In genomic region chr11:46030026-46030425, GRCm38 (mm10) we compare ENCODE assay signal across 27 mouse cellular contexts. TPM values are rescaled to one million over a fixed set of nuclear protein-coding genes. Genes with fewer than 3 reads are reported as not detected.
DNase-seq lines count a peak whose midpoint lies in the region; ATAC-seq lines count a peak whose summit lies in the region.
"Had no signal": no experiment of that assay in that cellular context is flagged by ENCODE, and none has a peak within 500 bp of the region (broad histone marks: within the 10 kb centered on the region; RNA-seq: fewer than 3 reads in every experiment).

No protein-coding gene starts in this region.

- ATAC-seq in heart, embryonic 12.5 days (ENCODE audit: insufficient number of reproducible peaks, low FRiP score) = no peak
- ATAC-seq in kidney, embryonic 16.5 days (ENCODE audit: low FRiP score, low TSS enrichment) = no peak
- ATAC-seq: forebrain, embryonic 13.5 days; Patski had no signal

- H3K4me2 ChIP-seq in heart, embryonic 12.5 days = no peak overlapping the region
- no peak overlapping the region for H3K4me2 ChIP-seq in kidney, embryonic 16.5 days (replicated peaks; ENCODE audit: low read depth, low read length)
- H3K4me2 ChIP-seq: embryonic facial prominence, embryonic 12.5 days; forebrain, embryonic 13.5 days; liver, embryonic 11.5 days had no signal

- no peak overlapping the region for H3K4me3 ChIP-seq in heart, embryonic 12.5 days
- H3K4me3 ChIP-seq in kidney, embryonic 16.5 days (ENCODE audit: low read length) = no peak overlapping the region
- H3K4me3 ChIP-seq: embryonic facial prominence, embryonic 12.5 days; forebrain, embryonic 13.5 days had no signal

- no peak overlapping the region for H3K9ac ChIP-seq in heart, embryonic 12.5 days
- H3K9ac ChIP-seq in kidney, embryonic 16.5 days (replicated peaks; ENCODE audit: low read length) = no peak overlapping the region
- H3K9ac ChIP-seq: embryonic facial prominence, embryonic 12.5 days; forebrain, embryonic 13.5 days had no signal

- WGBS in heart, embryonic 12.5 days = 78% methylated on average over 2 of the region's 2 CpGs
- WGBS in kidney, embryonic 16.5 days = 75% methylated on average over 2 of the region's 2 CpGs

- H3K36me3 ChIP-seq in heart, embryonic 12.5 days = no peaks in the 10 kb centered on the region
- no peaks in the 10 kb centered on the region for H3K36me3 ChIP-seq in kidney, embryonic 16.5 days (ENCODE audit: insufficient read depth, low read length)
- H3K36me3 ChIP-seq: embryonic facial prominence, embryonic 12.5 days; G1E had no signal

- DNase-seq in heart, postnatal 36 days = no peak
- no peak for DNase-seq in kidney, postnatal 36 days
- DNase-seq in brain, adult 2 months (ENCODE audit: low read depth, low spot score) = peak; percentile 30
- peak; percentile 28 for DNase-seq in brain, embryonic 18.5 days (ENCODE audit: low read depth, low spot score)
- DNase-seq in left cerebral cortex, adult 18-20 months (ENCODE audit: low spot score in 2 of 2) = no peak
- DNase-seq: adrenal gland, postnatal 36 days; B cell, adult 2 months; cerebellum, adult 18-20 months; cerebellum, postnatal 25 days; gastrocnemius, postnatal 36 days; kidney, adult 18-20 months; lung, adult 18-20 months; lung, postnatal 14 days; right cerebral cortex, postnatal 14 days; thymus, adult 2 months had no signal

- intact Hi-C loops in heart, postnatal 36 days (cut with DNase I) = no loop called here

- 0 out of 2 replicates have a peak, but pooled peaks cover 2% of the 10 kb centered on the region for H3K9me3 ChIP-seq in heart, embryonic 12.5 days (replicated peaks)
- H3K9me3 ChIP-seq in kidney, embryonic 16.5 days (ENCODE audit: low read length) = no peaks in the 10 kb centered on the region
- H3K9me3 ChIP-seq: embryonic facial prominence, embryonic 12.5 days; forebrain, embryonic 13.5 days; G1E had no signal

- no peaks in the 10 kb centered on the region for H3K27me3 ChIP-seq in heart, embryonic 12.5 days (replicated peaks)
- H3K27me3 ChIP-seq in kidney, embryonic 16.5 days (ENCODE audit: insufficient read depth, low read length) = no peaks in the 10 kb centered on the region
- H3K27me3 ChIP-seq: CH12.LX; embryonic facial prominence, embryonic 12.5 days; forebrain, embryonic 13.5 days; Patski had no signal

- peak overlapping the region; percentile 51; the same call in 1 of the 2 replicates for H3K27ac ChIP-seq in heart, embryonic 12.5 days (ENCODE audit: poor library complexity, severe bottlenecking)
- peak overlapping the region; percentile 56; the same call in 1 of the 2 replicates for H3K27ac ChIP-seq in kidney, embryonic 16.5 days (ENCODE audit: low read length)
- H3K27ac ChIP-seq: embryonic facial prominence, embryonic 12.5 days; forebrain, embryonic 13.5 days; stomach, postnatal 0 days had no signal

- H3K4me1 ChIP-seq in heart, embryonic 12.5 days (replicated peaks) = peaks cover 16% of the 10 kb centered on the region
- peaks cover 26% of the 10 kb centered on the region for H3K4me1 ChIP-seq in kidney, embryonic 16.5 days (ENCODE audit: insufficient read depth, low read length)
- H3K4me1 ChIP-seq: forebrain, embryonic 13.5 days had no signal

RNA-seq across cellular contexts. Expression of gene Gm12166, which starts 22.1 kb away (rescaled TPM):
- 3.4 and 4.0 TPM in 2 replicates for polyA plus RNA-seq in heart, embryonic 12.5 days (2016; fragmentation: Nextera tagmentation; extraction: Ambion mirVana)
- total RNA-seq in heart, postnatal 36 days (2021) = 1 to 10 TPM; 1.3 to 1.9 TPM
- polyA plus RNA-seq in kidney, embryonic 16.5 days (2015; fragmentation: Nextera tagmentation; extraction: Ambion mirVana) = 3.4 and 11.5 TPM in 2 replicates
- total RNA-seq in left cerebral cortex, adult 18-20 months (2021) = 1 to 10 TPM; 1.3 to 1.7 TPM

RNA-seq across cellular contexts. Expression of gene Adam19, which starts 25.8 kb away (rescaled TPM):
- polyA plus RNA-seq in heart, embryonic 12.5 days (2016; fragmentation: Nextera tagmentation; extraction: Ambion mirVana) = 44.2 and 48.3 TPM in 2 replicates
- 10 to 100 TPM; 21.2 to 49.2 TPM for total RNA-seq in heart, postnatal 36 days (2021)
- polyA plus RNA-seq in kidney, embryonic 16.5 days (2015; fragmentation: Nextera tagmentation; extraction: Ambion mirVana) = 16.5 and 18.0 TPM in 2 replicates
- total RNA-seq in left cerebral cortex, adult 18-20 months (2021) = 10 to 100 TPM; 12.8 to 16.1 TPM
- polyA plus RNA-seq: G1E had no signal

RNA-seq across cellular contexts. Expression of gene Sox30, which starts 49.9 kb away (rescaled TPM):
- polyA plus RNA-seq in heart, embryonic 12.5 days (2016; fragmentation: Nextera tagmentation; extraction: Ambion mirVana) = 0.46 and 0.64 TPM in 2 replicates
- total RNA-seq in heart, postnatal 36 days (2021) = under 1 TPM; 0.14 to 0.17 TPM
- polyA plus RNA-seq in kidney, embryonic 16.5 days (2015; fragmentation: Nextera tagmentation; extraction: Ambion mirVana) = 0.13 and 0.16 TPM in 2 replicates
- total RNA-seq in left cerebral cortex, adult 18-20 months (2021) = under 1 TPM; 0.19 to 0.21 TPM
- total RNA-seq: CH12.LX; gastrocnemius, postnatal 36 days; hematopoietic stem cell, adult 5-6 weeks; megakaryocyte progenitor cell, adult 5-6 weeks had no signal
- polyA plus RNA-seq: forebrain, embryonic 13.5 days; G1E; heart, embryonic 16.5 days; Patski had no signal

Comparison
In these comparisons a context has a peak if more than half of its experiments do, and no peak if none do; other contexts are left out.
1. DNase-seq: peak in brain, adult 2 months (single experiment) and brain, embryonic 18.5 days (single experiment); none in heart, postnatal 36 days (0 of 2), kidney, postnatal 36 days (0 of 2) and left cerebral cortex, adult 18-20 months (0 of 2).